Mouse (Mus musculus) stomach, postnatal 0 days (tissue): Measurements from ENCODE around the gene Pak7. TPM values are rescaled to one million over a fixed set of nuclear protein-coding genes. Genes with fewer than 3 reads are reported as not detected.

ENCODE experiments used
- ATAC-seq: fragments of 200-750 bp; cut with Nextera tagmentation; 2 replicates; pipeline ENCODE4 v1.8.0; 2017; ENCODE audit not compliant: low FRiP score, low TSS enrichment
- DNase-seq: peaks from one replicate; pipeline ENCODE4 v3.0.0-alpha.2; 2016; ENCODE audit warnings: low spot score
- H3K27ac ChIP-seq: fragments of 300-500 bp; sonication (generic); replicated peaks from 2 replicates; pipeline ENCODE4 v1.5.1; 2014; ENCODE audit warnings: mild to moderate bottlenecking, control low read depth
- H3K27me3 ChIP-seq: fragments of 300-500 bp; sonication (generic); 2 replicates; pipeline ENCODE4 v1.6.1; 2014; ENCODE audit warnings: low read length; ENCODE audit not compliant: control insufficient read depth, insufficient read depth
- H3K36me3 ChIP-seq: fragments of 300-500 bp; sonication (generic); 2 replicates; pipeline ENCODE4 v1.6.1; 2014; ENCODE audit warnings: low read length, mixed read lengths; ENCODE audit not compliant: control insufficient read depth, insufficient read depth
- H3K4me1 ChIP-seq: fragments of 300-500 bp; sonication (generic); replicated peaks from 2 replicates; pipeline ENCODE4 v1.6.1; 2014; ENCODE audit warnings: antibody characterized with exemption; ENCODE audit not compliant: control insufficient read depth, insufficient read depth
- H3K4me2 ChIP-seq: fragments of 300-500 bp; sonication (generic); replicated peaks from 2 replicates; pipeline ENCODE4 v1.6.1; 2014; ENCODE audit warnings: low read depth, mild to moderate bottlenecking, control low read depth, moderate library complexity
- H3K4me3 ChIP-seq: fragments of 300-500 bp; sonication (generic); 2 replicates; pipeline ENCODE4 v1.5.1; 2014; ENCODE audit warnings: low read depth, low read length, control low read depth
- H3K9ac ChIP-seq: fragments of 300-500 bp; sonication (generic); 2 replicates; pipeline ENCODE4 v1.6.1; 2014; ENCODE audit warnings: mild to moderate bottlenecking, low read length, control low read depth, mixed read lengths
- H3K9me3 ChIP-seq: fragments of 300-500 bp; sonication (generic); 2 replicates; pipeline ENCODE4 v1.6.1; 2016; ENCODE audit warnings: low read length; ENCODE audit not compliant: control insufficient read depth
- CTCF ChIP-seq: IDR thresholded peaks from 2 replicates; pipeline ENCODE4 v1.5.1; 2016; ENCODE audit warnings: antibody characterized with exemption, low read depth, mild to moderate bottlenecking, moderate library complexity
- EP300 ChIP-seq: optimal IDR thresholded peaks from 2 replicates; pipeline ENCODE3; 2016; ENCODE audit warnings: antibody characterized with exemption
- WGBS: fragments of 180-500 bp; shearing (Covaris S2); extraction: QIAGEN DNeasy Blood & Tissue Kit; methylation state at CpG from one replicate; pipeline ENCODE4 v1.1.7; 2014; 5-methylcytosine and 5-hydroxymethylcytosine counted together
- polyA plus RNA-seq: library from polyadenylated mRNA; unstranded; fragments of >200 nt; fragmentation: Nextera tagmentation; extraction: Ambion mirVana; gene quantifications from 2 replicates; pipeline ENCODE4 v1.2.1, GENCODE M21; 2015

The Pak7 gene
- polyA plus RNA-seq, 1 experiment from 2014 or later = 0.38 TPM

GRCm38 (mm10) chr2:136118006-136118405 lies 269.8 kb downstream of the Pak7 start:
- no peak for DNase-seq
- no peak overlapping the region for H3K9ac ChIP-seq

GRCm38 (mm10) chr2:136113374-136113773 lies 274.4 kb downstream of the Pak7 start:
- H3K9me3 ChIP-seq = no peaks in the 10 kb centered on the region
- no peak overlapping the region for H3K4me3 ChIP-seq
- no peak overlapping the region for H3K4me2 ChIP-seq
- H3K27ac ChIP-seq = no peak overlapping the region
- no peak for ATAC-seq
- H3K27me3 ChIP-seq = no peaks in the 10 kb centered on the region
- no peak overlapping the region for H3K9ac ChIP-seq
- no peaks in the 10 kb centered on the region for H3K4me1 ChIP-seq
- no peak for DNase-seq
- no peaks in the 10 kb centered on the region for H3K36me3 ChIP-seq
- no peak for TF ChIP-seq EP300
- TF ChIP-seq CTCF = no peak
- WGBS = 82% methylated on average over 6 of the region's 6 CpGs

More at GRCm38 (mm10) chr2:136118006-136118405, 269.8 kb downstream of the Pak7 start:
- Histone ChIP-seq H3K27ac (no peak overlapping the region), H3K9me3 (no peaks in the 10 kb centered on the region), H3K4me1 (no peaks in the 10 kb centered on the region), H3K27me3 (no peaks in the 10 kb centered on the region), H3K4me2 (no peak overlapping the region), H3K36me3 (no peaks in the 10 kb centered on the region), H3K4me3 (no peak overlapping the region)
- no peak for ATAC-seq
- 87% methylated on average over 2 of the region's 2 CpGs for WGBS
- TF ChIP-seq CTCF (no peak), EP300 (no peak)

- WGBS = 37% methylated on average over 2 of the region's 2 CpGs
- TF ChIP-seq EP300 (no peak), CTCF (no peak)
- Histone ChIP-seq H3K36me3 (no peaks in the 10 kb centered on the region), H3K4me3 (no peak overlapping the region), H3K27ac (no peak overlapping the region), H3K9ac (no peak overlapping the region), H3K4me1 (no peaks in the 10 kb centered on the region), H3K9me3 (no peaks in the 10 kb centered on the region), H3K4me2 (no peak overlapping the region), H3K27me3 (no peaks in the 10 kb centered on the region)
- DNase-seq (no peak), ATAC-seq (no peak)
These were observed 278.8 kb downstream of the Pak7 start for GRCm38 (mm10) chr2:136109038-136109363.

GRCm38 (mm10) chr2:136108124-136109037 lies 279.4 kb downstream of the Pak7 start:
- H3K9me3 ChIP-seq = no peaks in the 10 kb centered on the region

GRCm38 (mm10) chr2:136107597-136107996 lies 280.2 kb downstream of the Pak7 start:
- Histone ChIP-seq H3K4me3 (no peak overlapping the region), H3K36me3 (no peaks in the 10 kb centered on the region), H3K27me3 (no peaks in the 10 kb centered on the region), H3K9ac (no peak overlapping the region), H3K9me3 (no peaks in the 10 kb centered on the region), H3K4me1 (no peaks in the 10 kb centered on the region), H3K4me2 (no peak overlapping the region), H3K27ac (no peak overlapping the region)
- no peak for ATAC-seq
- DNase-seq = no peak
- no peak for TF ChIP-seq EP300
- no peak for TF ChIP-seq CTCF

More at GRCm38 (mm10) chr2:136108124-136109037, 279.4 kb downstream of the Pak7 start:
- Histone ChIP-seq H3K27me3 (no peaks in the 10 kb centered on the region), H3K4me2 (no peak overlapping the region), H3K9ac (no peak overlapping the region), H3K36me3 (no peaks in the 10 kb centered on the region), H3K4me3 (no peak overlapping the region), H3K27ac (no peak overlapping the region), H3K4me1 (no peaks in the 10 kb centered on the region)
- no peak for DNase-seq
- 39% methylated on average over 6 of the region's 6 CpGs for WGBS
- TF ChIP-seq CTCF (no peak), EP300 (no peak)
- no peak for ATAC-seq

- Histone ChIP-seq H3K9ac (no peak overlapping the region), H3K27ac (no peak overlapping the region), H3K4me1 (no peaks in the 10 kb centered on the region), H3K4me2 (no peak overlapping the region), H3K4me3 (no peak overlapping the region), H3K36me3 (no peaks in the 10 kb centered on the region), H3K27me3 (no peaks in the 10 kb centered on the region), H3K9me3 (no peaks in the 10 kb centered on the region)
- no peak for DNase-seq
- TF ChIP-seq CTCF = no peak
- no peak for TF ChIP-seq EP300
- 81% methylated on average over 3 of the region's 3 CpGs for WGBS
- ATAC-seq = no peak
These were observed 290.6 kb downstream of the Pak7 start for GRCm38 (mm10) chr2:136097143-136097542.
